Mouse (Mus musculus) left cerebral cortex, adult 2 months (tissue): ENCODE measurements around the gene Chn1. TPM values are rescaled to one million over a fixed set of nuclear protein-coding genes. Genes with fewer than 3 reads are reported as not detected.

Experiments
- DNase-seq, 2 experiments: peaks; one replicate each; pipeline ENCODE4 v3.0.0; 2021 to 2022; ENCODE audit warnings: low spot score in 2 of 2, mixed read lengths in 1 of 2; ENCODE audit errors: extremely low spot score in 1 of 2
- H3K27ac ChIP-seq: fragments of 200-600 bp; 2 replicates; pipeline ENCODE4 v1.8.1; 2022
- H3K4me3 ChIP-seq: fragments of 200-600 bp; 2 replicates; pipeline ENCODE4 v1.8.1; 2022
- CTCF ChIP-seq: fragments of 200-600 bp; IDR thresholded peaks from 2 replicates; pipeline ENCODE4 v1.8.1; 2022; ENCODE audit warnings: antibody characterized with exemption, mild to moderate bottlenecking, moderate library complexity
- intact Hi-C: fragments of 180-260 bp; cut with DNase I; formaldehyde crosslinking; loops from one replicate; pipeline ENCODE4 v1.15.1; 2025
- total RNA-seq, 2 experiments: library from RNA; stranded (reverse); gene quantifications; 2 replicates each; pipeline ENCODE4 v1.2.3; 2021

The Chn1 gene
- total RNA-seq, 2 experiments from 2014 or later = 1,492 to 1,637 TPM

- DNase-seq = peak; percentile 50 to 59
- Histone ChIP-seq H3K27ac (no peak overlapping the region), H3K4me3 (peak overlapping the region; percentile 39)
- peak; percentile 95 for TF ChIP-seq CTCF
- intact Hi-C loops = no loop called here
These were observed 208.0 kb downstream of the Chn1 start for GRCm38 (mm10) chr2:73566989-73567605.

GRCm38 (mm10) chr2:73566162-73566561, 209.0 kb downstream of the Chn1 start:
- DNase-seq = no peak
- no peak overlapping the region for H3K27ac ChIP-seq
- TF ChIP-seq CTCF = peak; percentile 45
- H3K4me3 ChIP-seq = no peak overlapping the region
- intact Hi-C loops = no loop called here

GRCm38 (mm10) chr2:73563690-73564089, 211.5 kb downstream of the Chn1 start:
- H3K4me3 ChIP-seq = no peak overlapping the region
- intact Hi-C loops = no loop called here
- TF ChIP-seq CTCF = no peak
- no peak overlapping the region for H3K27ac ChIP-seq
- no peak for DNase-seq

- no peak overlapping the region for H3K4me3 ChIP-seq
- DNase-seq = no peak
- intact Hi-C loops = no loop called here
- TF ChIP-seq CTCF = no peak
- no peak overlapping the region for H3K27ac ChIP-seq
These were observed 212.5 kb downstream of the Chn1 start for GRCm38 (mm10) chr2:73562656-73563055.

- DNase-seq = no peak
- TF ChIP-seq CTCF = peak; percentile 56
- Histone ChIP-seq H3K4me3 (peak overlapping the region; percentile 21), H3K27ac (no peak overlapping the region)
- intact Hi-C loops = no loop called here
These were observed 213.5 kb downstream of the Chn1 start for GRCm38 (mm10) chr2:73561665-73562063.

- TF ChIP-seq CTCF = no peak
- Histone ChIP-seq H3K27ac (no peak overlapping the region), H3K4me3 (peak overlapping the region; percentile 35)
- intact Hi-C loops = no loop called here
- no peak for DNase-seq
These were observed 214.1 kb downstream of the Chn1 start for GRCm38 (mm10) chr2:73560899-73561664.

Other genes starting within 250 kb of the Chn1 start
- 1 to 10 TPM; 7.4 to 7.9 TPM for gene Wipf1, start 245.6 kb downstream of the Chn1 start, total RNA-seq
- gene Chrna1, start 195.0 kb downstream of the Chn1 start, total RNA-seq = under 1 TPM; 0.12 to 0.25 TPM
- gene Atf2, start 117.3 kb upstream of the Chn1 start, total RNA-seq = 100 to 1,000 TPM; 163 to 167 TPM
- gene Atp5g3, start 136.0 kb upstream of the Chn1 start, total RNA-seq = 100 to 1,000 TPM; 473 to 508 TPM